Mouse (Mus musculus): ENCODE results near the gene Glipr1l2.
"Not testable (repeated sequence)": the region's sequence is repeated elsewhere in the genome, so short reads cannot be mapped to it uniquely, and the experiment has no call there.

Gene Glipr1l2

DNA sequence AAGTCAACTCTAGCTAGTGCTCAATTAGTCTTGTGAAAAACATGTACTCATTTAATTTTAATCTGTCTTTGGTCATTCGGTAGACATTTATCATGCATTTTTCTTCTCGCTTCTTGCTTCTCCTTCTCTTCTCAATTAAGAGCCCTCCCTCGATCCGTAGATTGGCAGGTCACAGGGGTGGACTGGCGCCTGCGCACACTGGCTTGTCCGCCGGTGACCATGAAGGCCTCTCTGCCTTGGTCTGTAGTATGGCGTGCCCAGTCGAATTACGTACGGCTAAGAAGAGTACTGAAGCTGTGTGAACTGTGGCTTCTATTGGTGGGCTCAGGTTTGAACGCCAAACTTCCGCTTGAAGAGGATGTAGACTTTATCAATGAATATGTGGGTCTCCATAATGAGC, at the start of gene Glipr1l2:
Gene Glipr1l2, plus strand, starts transcription at position 198 of the 400 bp plus-strand sequence.
- DNase-seq (ENCODE audit: low spot score in 2 of 2): no peak

DNA sequence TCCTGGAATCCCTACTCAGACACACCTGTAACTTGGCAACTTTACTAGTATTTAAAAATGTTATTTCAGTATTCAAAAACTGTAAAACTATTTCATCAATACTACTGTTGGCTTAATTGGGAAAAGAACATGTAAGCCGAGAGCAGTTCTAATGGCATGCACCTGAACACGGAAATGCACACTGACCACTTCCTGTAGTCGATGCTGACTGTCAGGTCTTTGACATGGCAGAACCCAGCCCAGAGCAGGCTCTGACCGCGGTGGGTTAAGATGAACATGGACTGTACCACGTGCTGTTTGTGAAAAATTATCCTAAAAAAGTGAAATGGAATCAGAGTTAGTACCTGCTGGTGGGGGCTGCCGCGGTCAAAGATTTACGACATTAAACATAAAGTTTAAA, 39.6 kb upstream of the Glipr1l2 start:
- DNase-seq (ENCODE audit: low spot score in 2 of 2): not testable (repeated sequence)

DNA sequence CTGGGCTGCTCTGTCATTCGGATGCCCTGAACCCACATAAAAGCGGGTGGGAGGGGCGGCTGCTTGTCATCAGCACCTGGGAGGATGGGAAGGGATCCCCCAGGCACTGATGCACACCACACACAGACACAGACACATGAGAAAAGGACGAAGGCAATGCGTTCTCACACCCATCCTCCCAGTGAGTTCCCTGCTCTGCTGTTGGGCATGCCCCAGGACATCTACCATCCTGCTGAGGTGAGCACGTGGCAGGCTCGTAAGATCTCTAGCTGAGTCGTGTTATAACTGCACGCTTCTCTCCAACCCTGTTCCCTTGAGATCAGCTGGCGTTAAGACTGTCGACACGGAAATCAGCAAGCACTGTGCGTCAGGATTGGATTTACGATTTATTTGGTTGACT, 38.9 kb upstream of the Glipr1l2 start:
- not testable (repeated sequence) for DNase-seq (ENCODE audit: low spot score in 2 of 2)

DNA sequence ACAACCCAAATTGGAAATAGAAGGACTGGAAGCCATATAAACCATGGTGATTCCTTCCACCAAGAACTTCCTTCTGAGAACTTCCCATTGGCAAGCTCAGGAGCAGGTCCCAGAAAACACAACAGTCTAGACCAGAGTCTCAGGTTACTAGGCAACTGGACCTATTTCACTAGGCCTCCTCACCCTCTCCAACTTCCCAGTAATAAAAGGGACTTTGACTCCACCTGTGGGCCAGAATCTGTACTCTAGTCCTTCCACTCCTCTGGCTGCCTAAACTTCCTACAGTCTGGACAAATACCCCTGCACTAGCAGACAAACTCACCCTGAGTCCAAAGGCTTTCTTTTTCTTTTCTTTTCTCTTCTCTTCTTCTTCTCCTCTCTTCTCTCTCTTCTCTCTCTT, 31.9 kb upstream of the Glipr1l2 start:
- no peak for DNase-seq (ENCODE audit: low spot score in 2 of 2)

DNA sequence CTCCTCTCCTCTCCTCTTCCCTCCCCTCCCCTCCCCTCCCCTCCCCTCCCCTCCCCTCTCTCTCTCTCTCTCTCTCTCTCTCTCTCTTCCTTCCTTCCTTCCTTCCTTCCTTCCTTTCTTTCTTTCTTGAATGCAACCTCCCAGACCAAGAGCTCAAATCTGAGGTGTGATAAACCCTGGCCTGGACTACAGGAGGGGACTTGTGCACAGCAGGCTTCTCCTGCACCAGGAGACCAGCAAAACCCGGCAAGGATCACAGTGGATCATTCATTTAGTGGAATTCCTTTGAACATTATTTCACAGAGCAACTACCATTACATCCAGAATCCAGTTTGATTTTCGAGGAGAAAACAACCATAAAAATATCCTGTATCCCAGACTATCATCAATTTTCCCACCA, 31.2 kb upstream of the Glipr1l2 start:
- DNase-seq (ENCODE audit: low spot score in 2 of 2): not testable (repeated sequence)

DNA sequence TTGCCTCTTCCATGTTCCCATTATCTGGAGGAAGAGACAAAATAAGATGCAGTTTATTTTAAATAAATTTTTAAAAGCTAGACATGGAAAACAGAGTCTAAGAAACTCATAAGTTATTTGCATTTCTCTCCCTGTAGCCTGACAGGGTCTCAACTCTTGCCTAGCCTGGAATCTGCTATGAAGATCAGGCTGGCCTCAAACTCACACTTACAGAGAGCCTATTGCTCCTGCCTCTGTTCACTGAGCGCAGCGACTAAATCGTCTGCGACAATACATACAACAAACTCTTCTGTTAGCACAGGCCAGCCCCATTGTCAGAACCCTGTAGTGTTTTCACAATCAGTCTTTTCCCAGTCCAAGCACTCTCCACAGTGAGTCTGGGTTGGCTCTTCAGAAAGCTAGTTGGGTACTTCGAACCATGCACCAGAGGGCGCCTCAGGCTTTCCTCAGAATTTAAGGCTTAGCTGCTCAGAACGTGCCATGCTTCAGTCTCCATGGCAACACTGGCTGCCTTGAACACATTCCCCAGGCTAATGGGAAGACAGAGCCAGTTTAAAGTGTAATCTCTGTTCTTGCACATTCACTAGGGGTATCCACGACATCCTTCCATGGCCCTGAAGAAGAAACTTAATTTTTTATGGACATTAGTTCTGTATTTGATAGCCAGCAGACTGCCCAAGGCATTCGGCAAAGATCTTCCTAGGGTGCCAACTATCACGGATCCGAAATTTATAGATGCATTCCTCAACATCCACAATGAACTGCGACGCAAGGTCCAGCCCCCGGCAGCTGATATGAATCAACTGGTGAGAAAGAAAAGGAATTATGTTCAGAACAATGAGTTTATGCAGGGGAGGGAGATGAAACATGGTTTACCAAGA, 23.2 kb upstream of the Glipr1l2 start, which contains the start of gene Glipr1l1:
Gene Glipr1l1, plus strand, starts transcription at position 488 of the 881 bp plus-strand sequence.
- peak; percentile 86 to 88 for DNase-seq (ENCODE audit: low spot score in 2 of 2)

DNA sequence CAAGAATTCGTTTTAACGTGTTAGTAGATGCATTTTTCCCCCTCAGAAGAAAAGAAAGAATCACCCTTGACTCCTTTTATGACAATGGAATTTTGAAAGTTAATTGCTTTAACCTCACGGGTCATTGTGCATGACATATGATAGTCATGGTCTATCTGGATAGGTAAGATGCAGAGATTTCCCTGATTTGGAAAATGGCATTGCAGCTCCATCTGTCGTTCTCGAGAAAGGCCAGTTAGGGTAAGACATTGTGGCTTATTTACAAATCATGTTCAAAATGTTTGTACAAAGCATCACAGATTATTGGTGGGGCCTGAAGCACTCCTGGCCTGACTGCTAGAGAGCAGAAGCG, 22.6 kb upstream of the Glipr1l2 start:
- DNase-seq (ENCODE audit: low spot score in 2 of 2): not testable (repeated sequence)

DNA sequence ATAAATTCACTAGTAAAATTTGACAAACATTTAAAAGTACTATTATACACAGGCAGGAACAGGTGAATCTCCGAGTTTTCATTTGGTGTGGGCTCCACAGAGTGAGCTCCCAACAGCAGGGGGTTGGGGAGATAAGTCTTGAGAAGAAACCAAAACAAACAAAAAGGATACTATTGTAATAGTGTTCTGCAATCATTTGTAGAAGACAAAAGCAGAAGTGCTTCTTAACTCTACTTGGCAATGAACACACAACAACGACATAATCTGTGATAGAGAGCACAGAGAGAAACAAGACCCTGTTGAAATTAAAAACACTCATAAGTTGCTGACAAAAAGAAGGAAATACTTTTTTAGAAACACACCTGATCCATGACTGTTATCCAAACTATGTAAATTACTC, 3.1 kb upstream of the Glipr1l2 start:
- no peak for DNase-seq (ENCODE audit: low spot score in 2 of 2)

DNA sequence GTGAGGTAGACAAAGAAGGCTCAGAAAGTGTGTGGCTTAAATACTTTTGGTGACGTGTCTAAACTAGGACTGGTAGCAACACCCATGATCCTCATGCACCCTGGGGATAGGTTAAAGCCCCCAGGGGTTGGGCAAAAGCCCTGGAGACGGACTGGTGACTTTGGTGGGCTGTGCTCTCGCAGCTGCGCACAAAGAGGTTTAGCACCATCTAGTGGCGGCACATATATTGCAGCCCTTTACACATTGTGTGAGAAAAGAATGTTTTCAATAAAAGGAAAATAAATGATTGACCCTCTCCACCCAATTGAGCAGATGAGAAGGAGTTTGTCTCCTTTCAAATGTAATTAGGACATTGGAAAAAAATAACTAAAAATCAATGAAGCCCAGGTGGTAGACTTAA, 22.6 kb downstream of the Glipr1l2 start:
- DNase-seq (ENCODE audit: low spot score in 2 of 2): peak; percentile 75 to 78

DNA sequence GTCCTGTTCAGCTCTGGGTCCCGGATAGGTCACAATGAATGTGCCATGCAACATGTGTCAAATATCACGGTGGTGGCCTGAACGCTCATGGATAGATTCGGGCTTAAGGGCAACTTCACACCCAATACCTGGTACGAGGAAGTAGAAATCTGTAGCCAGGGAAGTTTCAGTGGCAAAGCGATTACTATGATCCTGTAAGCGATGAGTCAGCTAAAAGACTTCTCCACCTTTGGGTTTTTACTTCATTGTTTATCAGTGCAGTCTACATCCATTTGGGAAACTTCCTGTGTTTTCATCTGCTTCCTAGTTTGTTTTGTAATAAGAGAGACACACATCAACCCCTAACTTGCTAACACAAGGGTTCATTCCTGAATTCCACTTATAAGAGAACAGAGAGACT, 27.2 kb downstream of the Glipr1l2 start:
- no peak for DNase-seq (ENCODE audit: low spot score in 2 of 2)

DNA sequence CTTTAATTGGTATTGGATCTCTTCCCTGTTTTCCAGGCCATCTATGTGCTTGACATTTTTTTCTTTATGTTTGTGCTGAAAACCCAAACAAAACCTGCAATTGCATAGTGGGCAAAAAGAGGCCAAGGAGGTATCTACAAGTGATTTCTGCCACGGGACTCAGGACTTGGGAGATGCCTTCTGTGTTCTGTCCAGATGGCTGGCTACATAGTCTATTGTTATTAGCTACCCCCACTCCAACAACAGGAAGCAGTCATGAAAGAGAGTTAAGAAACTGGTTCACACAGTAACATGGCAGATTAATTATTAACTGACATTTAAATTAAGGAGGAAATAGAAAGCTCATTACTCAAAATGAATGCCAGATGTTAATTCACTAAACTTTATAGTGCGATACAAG, 41.9 kb downstream of the Glipr1l2 start:
- DNase-seq (ENCODE audit: low spot score in 2 of 2): not testable (repeated sequence)

DNA sequence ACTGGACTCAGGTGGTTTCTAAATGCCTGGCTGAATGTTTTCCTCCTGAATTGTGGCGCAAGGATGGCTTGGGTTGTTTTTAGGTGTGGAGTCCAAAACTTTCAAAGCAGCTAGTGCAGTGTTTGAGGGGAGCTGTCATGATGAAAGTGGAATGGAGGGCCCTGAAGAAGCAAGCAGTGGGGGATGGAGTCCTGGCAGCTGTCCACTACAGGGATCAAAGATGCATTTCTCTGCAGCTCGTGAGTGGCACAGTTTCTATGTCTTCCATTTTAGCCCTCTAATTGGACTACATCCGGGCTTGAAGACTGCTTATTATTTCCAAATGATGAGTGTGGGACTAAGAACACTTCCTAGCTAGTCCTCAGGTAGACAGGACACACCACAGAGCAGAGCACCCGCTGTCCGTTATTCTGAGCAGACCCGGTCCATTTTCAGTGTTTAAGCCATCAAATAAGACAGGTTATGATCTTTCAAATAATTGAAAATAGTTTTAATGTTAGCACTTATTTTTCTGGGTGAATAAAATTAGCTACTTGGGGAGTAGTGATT, 44.6 kb downstream of the Glipr1l2 start:
- DNase-seq (ENCODE audit: low spot score in 2 of 2): not testable (repeated sequence)

DNA sequence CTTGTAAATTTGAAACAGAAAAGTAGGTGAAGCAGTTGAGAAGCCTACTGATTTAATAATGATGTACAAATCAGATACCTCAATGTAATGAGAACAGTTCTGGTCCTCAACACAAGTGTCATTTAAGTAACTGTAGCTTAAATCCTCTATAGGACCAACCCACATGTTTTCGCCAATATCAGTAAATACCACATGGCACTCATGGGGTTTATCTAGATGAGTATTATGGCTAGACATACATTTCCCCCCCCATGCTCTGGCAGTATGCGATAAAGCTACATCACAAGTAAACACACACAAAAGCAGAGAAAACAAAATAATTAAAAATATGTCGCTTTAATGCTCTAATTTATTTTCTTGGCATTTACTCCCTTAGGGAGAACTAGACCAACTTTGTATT, 49.0 kb downstream of the Glipr1l2 start:
- no peak for DNase-seq (ENCODE audit: low spot score in 2 of 2)

DNA sequence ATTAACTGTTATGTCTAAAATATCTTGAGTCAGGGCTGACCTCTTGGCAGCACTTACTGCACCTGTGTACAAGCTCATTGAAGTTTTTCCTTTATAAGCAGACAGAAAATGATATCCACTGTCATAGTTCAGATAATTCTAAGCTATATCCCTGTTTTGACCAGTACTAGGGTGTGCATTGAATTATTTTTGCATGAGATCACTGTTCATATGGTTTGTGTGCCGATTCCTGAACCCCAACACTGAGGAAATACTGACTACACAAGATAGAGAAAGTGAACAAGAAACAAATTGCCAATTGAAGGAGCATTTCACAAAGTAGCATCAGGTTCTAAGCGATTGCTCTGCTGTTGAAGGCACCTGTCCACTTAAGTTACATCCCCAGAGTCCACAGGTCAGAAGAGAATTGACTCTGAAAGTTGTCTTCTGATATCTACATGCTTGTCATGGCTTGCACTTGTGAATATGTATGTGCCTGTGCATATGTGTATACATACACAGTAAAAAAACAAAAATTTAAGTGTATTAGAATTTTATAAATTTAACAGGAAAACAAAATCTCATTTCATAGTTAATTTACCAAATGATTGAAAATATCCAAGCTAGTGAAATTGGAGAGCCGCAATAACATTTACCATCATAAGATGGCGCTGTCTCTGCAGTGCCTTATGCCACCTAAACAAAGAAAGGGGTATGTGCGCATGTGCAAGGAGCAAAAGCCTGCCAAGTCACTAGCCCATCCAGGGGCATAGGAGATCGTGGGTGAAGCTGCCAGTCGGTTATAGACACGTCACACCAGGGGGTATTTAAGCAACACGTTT, 55.1 kb downstream of the Glipr1l2 start:
- peak; percentile 35 to 59 for DNase-seq (ENCODE audit: low spot score in 2 of 2)

DNA sequence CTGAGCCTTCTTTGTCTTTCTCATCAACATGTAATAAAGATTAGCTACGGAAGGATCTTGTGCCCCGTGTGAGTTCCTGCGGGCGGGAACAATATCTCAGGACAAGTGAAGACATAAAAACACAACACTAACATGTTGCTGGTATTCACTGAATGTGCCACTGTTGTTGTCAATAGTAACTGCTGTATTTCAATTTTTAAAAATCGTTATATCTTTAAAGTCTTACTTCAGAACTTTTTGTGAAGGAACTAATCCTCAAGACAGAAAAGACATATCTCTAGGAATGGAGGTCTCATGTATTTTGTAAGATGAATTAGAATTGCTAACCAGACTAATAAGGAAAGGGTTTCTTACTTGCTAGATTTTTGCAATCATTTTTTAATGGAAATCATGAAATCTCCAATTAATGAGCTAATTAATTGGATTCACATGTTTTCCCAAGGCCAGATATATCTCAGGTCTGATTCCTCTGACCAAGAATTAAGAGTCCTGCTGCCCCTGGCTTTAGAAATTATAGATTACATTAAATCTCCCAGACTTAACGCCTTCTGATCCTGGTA, 55.8 kb downstream of the Glipr1l2 start:
- DNase-seq (ENCODE audit: low spot score in 2 of 2): no peak

DNA sequence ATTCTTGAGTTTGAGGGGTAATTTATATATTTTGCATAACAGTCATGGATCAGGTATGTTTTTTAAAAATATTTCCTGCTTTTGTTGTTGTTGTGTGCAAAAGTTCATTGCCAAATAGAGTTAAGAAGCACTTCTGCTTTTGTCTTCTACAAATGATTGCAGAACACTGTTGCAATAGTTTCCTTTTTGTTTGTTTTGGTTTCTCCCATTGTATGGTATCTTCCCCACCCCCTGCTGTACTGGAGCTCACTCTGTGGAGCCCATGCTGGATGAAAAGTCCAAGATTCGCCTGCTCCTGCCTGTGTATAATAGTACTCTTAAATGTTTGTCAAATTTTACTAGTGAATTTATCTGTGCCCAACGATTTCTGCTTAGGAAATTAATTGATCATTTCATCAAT, 56.7 kb downstream of the Glipr1l2 start:
- no peak for DNase-seq (ENCODE audit: low spot score in 2 of 2)
